Mouse (Mus musculus): Measurements from ENCODE around the gene Vat1.
"Not testable (repeated sequence)": the region's sequence is repeated elsewhere in the genome, so short reads cannot be mapped to it uniquely, and the experiment has no call there.

Vat1 gene

GRCm38 (mm10) chr11:101442127-101442693, 23.8 kb downstream of the Vat1 start, which contains the start of gene Rpl27:
Gene Rpl27 (plus strand): TSS chr11:101442298.
- DNase-seq (ENCODE audit: low spot score) = peak; percentile 99

DNA sequence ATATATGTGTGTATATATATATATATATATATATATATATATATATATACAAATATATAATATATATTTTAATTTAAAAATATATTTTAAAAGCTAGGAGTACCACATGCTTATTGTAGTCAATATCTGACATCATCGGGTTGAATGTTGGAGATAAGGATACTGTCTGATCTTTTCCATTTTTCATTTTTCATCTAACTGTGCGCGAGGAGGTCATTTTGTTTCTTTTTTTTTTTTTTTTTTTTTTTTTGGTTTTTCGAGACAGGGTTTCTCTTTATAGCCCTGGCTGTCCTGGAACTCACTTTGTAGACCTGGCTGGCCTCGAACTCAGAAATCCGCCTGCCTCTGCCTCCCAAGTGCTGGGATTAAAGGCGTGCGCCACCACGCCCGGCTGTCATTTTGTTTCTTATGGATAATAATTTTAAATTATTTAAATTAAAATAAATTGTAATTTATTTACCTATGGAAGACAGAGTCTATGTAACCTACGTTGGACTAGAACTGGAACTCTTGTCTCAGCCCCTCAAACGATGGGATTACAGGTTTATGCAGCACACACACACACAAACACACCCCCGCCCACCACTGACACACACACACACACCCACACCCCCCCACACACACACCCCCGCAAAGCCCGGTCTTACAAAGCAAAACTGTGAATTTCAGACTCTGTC, 24.4 kb downstream of the Vat1 start:
- not testable (repeated sequence) for DNase-seq (ENCODE audit: low spot score)

DNA sequence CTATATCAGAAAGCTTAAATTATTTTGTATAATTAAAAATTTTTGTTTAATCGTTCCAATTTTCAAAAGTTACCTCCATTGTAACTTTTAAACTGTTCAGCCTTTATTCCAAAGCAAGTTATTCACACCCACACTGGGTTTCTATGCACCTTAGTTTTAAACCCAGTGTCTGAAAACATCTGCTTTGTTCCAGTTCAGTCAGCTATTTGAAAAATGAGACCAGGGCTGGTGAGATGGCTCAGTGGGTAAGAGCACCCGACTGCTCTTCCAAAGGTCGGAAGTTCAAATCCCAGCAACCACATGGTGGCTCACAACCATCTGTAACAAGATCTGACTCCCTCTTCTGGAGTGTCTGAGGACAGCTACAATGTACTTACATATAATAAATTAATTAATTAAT, 28.0 kb downstream of the Vat1 start:
- not testable (repeated sequence) for DNase-seq (ENCODE audit: low spot score)

DNA sequence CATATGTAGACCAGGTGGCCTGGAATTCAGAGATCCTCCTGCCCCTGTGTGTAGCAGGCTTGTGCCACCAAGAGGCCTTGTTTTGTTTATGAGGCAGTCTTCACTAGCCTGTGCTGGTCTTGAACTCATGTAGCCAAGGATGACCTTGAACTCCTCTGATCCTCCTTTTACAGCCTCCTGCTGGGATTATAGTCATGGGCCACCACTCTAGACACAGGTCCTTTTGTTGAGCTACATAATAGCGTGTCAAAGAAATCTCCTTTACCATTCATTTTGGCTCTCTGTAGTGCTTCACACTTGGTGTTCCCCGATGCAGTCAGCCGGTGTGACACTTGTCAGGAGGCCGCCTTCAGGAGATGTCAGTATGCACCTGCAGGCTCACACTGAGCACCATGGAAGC, 29.1 kb downstream of the Vat1 start:
- no peak for DNase-seq (ENCODE audit: low spot score)

GRCm38 (mm10) chr11:101435831-101436230, 30.2 kb downstream of the Vat1 start:
- no peak for DNase-seq (ENCODE audit: low spot score)

- DNase-seq (ENCODE audit: low spot score) = no peak
These were observed 32.6 kb downstream of the Vat1 start for GRCm38 (mm10) chr11:101433396-101433795.

- DNase-seq (ENCODE audit: low spot score) = no peak
These were observed 34.7 kb downstream of the Vat1 start for GRCm38 (mm10) chr11:101431327-101431726.

GRCm38 (mm10) chr11:101426165-101426564, 39.9 kb downstream of the Vat1 start:
- no peak for DNase-seq (ENCODE audit: low spot score)

- DNase-seq (ENCODE audit: low spot score) = peak; percentile 97
These were observed 40.9 kb downstream of the Vat1 start, which contains the start of the genes Rundc1 and Ptges3l for GRCm38 (mm10) chr11:101424925-101425813. Gene Rundc1 (plus strand): TSS chr11:101425085. Gene Ptges3l (minus strand): TSS chr11:101425333.

- DNase-seq (ENCODE audit: low spot score) = no peak
These were observed 41.8 kb downstream of the Vat1 start, which contains the start of gene Gm27029 for GRCm38 (mm10) chr11:101424105-101424851. Gene Gm27029 (minus strand): TSS chr11:101424796.

DNA sequence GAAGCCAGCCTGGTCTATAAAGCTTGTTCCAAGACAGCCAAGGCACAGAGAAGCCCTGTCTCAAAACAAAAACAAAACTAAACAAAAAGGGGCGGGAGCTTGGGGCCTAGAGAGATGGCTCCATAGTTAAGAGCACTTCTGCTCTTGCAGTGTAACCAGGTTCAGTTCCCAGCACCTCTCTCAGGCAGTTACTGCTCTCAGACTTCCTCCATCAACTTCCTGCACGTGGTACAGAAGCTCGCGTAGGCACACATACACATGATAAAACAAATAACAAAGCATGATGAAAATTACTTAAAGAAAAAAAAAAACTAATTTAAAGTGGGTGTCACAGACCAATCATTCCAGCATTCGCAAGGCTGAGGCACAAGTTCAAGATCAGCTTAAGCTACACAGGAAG, 45.9 kb downstream of the Vat1 start:
- DNase-seq (ENCODE audit: low spot score) = no peak

DNA sequence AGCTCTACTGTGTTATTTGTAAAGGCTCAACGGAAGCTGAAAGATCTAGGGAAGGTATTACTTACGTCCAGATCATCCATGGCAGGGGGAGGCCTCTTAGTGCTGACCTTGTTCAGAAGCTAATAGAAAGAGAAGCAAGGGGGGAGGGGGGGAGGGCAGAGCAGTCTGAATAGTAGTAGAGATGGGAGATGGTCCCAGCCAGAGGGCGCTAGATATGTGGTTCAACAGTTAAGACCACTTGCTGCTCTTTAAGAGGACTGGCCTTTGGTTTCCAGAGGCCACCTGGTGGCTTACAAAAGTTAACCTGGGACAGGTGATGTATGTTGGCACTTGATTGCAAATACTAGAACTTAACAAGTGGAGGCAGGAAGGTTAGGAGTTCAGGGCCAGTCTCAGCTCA, 46.4 kb downstream of the Vat1 start:
- DNase-seq (ENCODE audit: low spot score) = peak; percentile 45

- no peak for DNase-seq (ENCODE audit: low spot score)
These were observed 47.0 kb downstream of the Vat1 start for GRCm38 (mm10) chr11:101418991-101419390.

DNA sequence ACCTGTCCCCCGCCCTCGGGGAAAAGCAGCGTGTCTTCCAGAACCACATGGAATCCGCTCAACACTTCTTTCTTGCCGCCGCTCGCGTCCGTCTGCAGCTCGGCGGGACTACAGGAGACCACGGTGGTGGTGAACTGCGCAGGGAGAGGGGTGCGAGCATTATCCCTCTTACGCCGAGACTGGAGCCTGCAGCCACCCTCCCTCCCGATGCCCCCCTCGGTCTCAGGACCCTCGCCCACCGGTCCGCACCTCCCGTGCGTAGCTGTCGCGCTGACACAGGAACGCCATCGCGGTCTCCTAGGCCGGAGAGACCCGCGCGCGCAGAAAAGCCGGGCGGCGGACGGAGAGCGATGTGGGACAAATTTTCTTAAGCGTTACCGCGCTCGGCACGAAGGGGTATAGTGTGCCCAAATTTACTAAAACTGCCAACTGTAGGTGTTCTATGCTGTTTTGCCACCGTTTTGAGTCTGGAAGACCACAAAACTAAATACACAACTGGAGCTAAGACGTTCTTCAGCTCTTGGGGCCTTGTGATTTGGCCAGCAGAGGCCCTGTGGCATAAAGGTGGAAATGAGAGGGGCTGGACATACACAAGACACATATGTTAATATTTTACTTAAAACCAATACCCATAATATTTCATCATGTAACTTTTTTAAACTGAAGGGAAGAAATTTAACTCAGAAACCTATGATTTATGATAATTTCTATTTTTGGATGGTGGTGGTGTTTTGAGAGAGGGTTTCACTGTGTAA, 48.8 kb downstream of the Vat1 start, which contains the start of gene Aarsd1:
Aarsd1 (minus strand) TSS at position 515 of the 755 bp plus-strand sequence.
- DNase-seq (ENCODE audit: low spot score) = peak; percentile 91

GRCm38 (mm10) chr11:101416433-101417100, 49.5 kb downstream of the Vat1 start:
- peak; percentile 28 for DNase-seq (ENCODE audit: low spot score)

- DNase-seq (ENCODE audit: low spot score) = no peak
These were observed 50.7 kb downstream of the Vat1 start for GRCm38 (mm10) chr11:101415306-101415705.
